Mouse (Mus musculus): ENCODE measurements around the gene Rapgef5.

Gene Rapgef5

GRCm38 (mm10) chr12:117533176-117534086 lies 17.2 kb downstream of the Rapgef5 start:
- DNase-seq = peak; percentile 8 to 70

DNA sequence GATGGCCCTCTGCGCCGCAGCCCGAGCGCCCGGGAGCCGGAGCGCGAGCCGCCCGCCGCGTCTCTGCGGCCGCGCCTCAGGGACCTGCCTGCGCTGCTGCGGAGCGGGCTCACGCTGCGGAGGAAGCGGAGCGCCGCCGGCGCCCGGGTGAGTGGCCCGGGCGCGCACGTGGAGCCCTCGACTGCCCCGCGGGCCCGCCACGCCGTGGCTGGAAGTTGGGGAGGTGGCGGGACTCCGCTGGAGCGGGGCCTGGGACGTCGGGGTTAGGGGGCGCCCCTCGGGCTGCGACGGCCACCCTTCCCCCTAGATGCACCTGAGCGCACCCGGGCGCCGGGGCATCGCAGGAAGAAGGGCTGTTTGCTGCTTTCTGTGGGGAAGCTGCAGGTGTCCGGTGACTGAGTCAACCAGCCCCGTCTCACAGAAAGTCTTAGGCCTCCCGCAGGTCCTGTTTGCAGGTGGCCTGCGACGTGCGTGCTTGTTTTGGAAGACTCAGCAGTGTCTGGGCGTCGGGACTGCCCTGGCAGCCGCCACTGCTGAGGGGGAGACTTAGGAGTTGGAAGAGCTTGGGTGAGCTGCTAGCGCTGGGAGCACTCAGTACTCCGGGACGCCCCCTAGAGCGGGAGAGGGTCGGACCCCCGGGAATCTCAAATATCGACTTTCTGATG lies 17.9 kb downstream of the Rapgef5 start:
- peak; percentile 9 to 45 for DNase-seq

DNA sequence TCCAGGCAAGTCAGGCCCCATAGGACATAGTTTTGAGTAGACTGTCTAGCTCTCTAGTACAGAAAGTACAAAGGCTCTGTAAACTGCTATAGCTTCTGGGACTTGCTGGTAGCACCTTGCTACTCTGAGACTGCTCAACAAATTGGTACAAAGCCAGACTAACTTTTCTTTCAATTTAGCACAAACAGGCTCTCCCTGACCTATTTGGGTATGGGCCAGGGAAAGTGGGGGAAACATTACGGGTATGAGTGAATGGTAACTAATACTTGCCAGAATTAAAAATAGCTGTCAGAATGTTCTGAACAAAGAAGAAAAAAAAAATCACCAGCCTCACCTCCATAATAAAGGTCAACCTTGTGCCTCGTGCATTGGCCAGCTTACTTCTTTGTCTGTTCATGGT lies 24.1 kb downstream of the Rapgef5 start:
- peak; percentile 32 to 58 for DNase-seq

DNA sequence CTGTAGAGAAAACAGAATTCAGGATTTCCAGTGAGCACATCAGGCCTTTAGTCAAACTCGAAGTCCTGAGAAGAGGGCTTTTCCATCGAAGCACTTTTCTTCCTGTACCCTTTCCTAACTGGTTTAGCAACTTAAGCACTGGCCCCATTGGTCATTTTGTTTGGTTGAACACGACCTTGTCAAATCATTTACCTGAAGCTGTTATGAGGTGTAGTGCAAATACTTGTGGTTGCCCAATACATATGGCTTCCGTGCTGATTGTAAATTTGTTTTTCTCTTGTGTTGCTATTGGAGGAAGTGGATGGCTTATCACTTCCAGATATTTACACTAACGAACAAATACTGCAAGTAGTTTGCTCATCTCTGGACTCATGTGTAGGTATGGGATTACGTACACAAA lies 29.0 kb downstream of the Rapgef5 start:
- no peak for DNase-seq

DNA sequence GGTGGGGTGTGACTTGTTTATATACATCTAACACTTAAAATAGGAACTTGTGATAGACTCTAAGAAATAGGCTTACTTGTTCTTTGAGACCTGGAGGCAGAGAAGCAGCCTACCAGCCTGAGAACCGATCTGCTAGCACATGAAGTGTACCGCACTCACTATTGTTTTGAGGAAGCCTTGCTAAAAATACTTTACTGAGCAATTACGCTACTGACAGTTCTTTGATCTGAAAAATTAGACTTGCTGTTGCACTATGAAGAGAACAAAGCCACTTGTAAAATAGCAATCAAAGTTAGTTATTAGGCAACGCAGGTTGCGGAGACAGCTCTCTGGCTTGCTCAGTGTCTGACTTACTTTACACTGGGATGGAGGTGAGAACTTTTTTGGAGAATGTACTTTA lies 37.1 kb downstream of the Rapgef5 start:
- no peak for DNase-seq

DNA sequence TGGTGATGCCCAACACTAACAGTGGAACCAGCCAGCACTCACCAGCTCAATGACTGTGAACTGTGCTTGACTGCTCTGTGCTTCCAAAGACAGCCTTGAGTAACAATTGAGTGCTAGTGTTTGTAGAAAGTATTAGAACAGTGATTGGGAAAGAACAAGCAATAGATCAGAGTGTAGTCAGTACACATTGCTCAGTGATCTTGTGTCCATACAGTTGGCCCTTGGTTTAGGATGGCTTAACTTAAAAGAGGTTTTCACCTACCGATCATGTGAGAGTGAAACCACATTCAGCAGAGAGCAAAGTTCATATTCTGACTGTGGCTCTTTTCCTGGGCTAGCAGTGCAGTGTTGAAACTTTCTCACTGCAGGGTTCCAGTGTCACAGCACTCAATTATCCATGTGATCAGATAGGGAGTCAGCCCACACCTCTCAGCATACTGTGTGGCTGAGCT lies 38.4 kb downstream of the Rapgef5 start:
- no peak for DNase-seq

- DNase-seq = peak; percentile 12 to 24
Observed at GRCm38 (mm10) chr12:117560450-117560849, 44.2 kb downstream of the Rapgef5 start.

GRCm38 (mm10) chr12:117561411-117562059 lies 45.3 kb downstream of the Rapgef5 start:
- no peak for DNase-seq

DNA sequence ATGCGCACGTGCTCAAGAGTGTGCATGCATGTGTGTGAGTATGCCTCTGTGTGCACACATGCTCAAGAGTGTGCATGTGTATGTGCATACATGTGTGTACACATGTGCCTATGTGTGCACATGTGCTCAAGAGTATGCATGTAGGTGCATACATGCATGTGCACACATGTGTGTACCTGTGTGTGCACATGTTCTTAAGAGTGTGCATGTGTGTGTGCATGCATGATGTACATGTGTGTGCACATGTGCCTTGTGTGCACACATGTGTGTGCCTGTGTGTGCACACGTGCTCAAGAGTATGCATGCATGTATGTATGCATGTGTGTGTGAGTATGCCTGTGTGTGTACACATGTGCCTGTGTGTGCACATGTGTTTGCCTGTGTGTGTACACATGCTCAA lies 45.8 kb downstream of the Rapgef5 start:
- DNase-seq = no peak

- no peak for DNase-seq
Observed at GRCm38 (mm10) chr12:117563859-117564258, 47.6 kb downstream of the Rapgef5 start.

DNA sequence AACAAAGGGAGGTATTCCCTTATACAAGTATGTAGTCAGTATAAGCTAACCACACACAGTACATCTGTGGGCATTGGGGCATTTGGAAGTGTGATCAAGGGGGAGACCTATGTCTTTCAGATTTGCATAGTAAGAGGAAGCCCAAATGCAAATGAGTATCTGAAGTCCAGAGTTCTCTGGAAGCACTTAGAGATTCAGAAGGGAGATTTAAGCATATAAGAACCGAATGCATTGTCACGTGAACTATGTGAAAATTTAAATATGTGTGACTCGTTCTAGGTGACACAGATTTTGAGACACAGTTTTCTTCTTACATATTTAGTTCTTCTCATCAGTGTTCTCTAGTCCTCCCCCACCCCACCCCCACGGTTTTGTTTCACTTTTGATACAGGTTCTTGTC lies 50.0 kb downstream of the Rapgef5 start:
- no peak for DNase-seq

DNA sequence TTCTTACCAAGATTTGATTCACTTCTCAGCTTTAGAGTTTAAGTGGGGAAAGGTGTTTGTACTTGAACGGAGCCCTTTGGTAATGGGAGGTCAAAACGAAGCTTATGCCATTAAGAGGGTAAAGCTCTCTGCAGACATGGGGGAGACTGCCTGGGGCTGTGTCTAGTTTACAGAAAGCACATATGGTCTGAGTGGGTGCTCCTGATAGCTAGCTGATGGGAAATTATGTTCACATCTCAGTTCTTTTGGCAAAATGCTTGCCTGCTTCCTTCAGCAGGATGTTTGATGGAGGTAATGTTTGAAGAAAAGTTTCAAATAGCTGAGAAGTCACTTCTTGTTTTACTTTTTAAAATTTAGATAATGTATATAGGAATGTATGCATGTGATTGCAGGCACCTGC lies 53.4 kb downstream of the Rapgef5 start:
- no peak for DNase-seq

- DNase-seq = no peak
Observed at GRCm38 (mm10) chr12:117584256-117584655, 68.0 kb downstream of the Rapgef5 start.

- no peak for DNase-seq
Observed at GRCm38 (mm10) chr12:117585390-117585789, 69.1 kb downstream of the Rapgef5 start.

GRCm38 (mm10) chr12:117586124-117586523 lies 69.8 kb downstream of the Rapgef5 start:
- peak; percentile 77 to 86 for DNase-seq

GRCm38 (mm10) chr12:117589186-117589585 lies 72.9 kb downstream of the Rapgef5 start:
- DNase-seq = peak; percentile 14 to 50

DNA sequence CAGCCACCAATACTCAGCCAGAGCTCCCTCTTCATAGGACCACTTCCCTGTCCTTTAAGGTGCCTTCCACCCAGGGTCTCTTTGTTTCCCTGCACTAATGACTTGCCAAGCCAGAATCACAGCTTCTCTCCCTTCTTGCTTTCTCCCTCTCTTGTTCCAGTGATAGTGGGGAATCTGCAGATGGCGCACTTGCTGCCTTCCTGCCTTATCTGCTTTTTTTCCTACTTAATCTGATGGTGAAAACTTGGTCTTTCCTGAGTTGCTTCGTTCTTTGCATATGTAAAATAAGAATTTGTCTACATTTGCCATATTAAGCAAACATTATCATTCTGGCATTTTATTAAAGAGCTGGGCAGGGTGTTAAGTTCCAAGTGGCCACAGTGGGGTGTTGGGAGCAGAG lies 75.7 kb downstream of the Rapgef5 start:
- peak in 1 of 2 experiments; percentile 2 for DNase-seq

GRCm38 (mm10) chr12:117592583-117592982 lies 76.3 kb downstream of the Rapgef5 start:
- no peak for DNase-seq

- DNase-seq = no peak
Observed at GRCm38 (mm10) chr12:117595179-117595578, 78.9 kb downstream of the Rapgef5 start.

GRCm38 (mm10) chr12:117598190-117598589 lies 81.9 kb downstream of the Rapgef5 start:
- no peak for DNase-seq

DNA sequence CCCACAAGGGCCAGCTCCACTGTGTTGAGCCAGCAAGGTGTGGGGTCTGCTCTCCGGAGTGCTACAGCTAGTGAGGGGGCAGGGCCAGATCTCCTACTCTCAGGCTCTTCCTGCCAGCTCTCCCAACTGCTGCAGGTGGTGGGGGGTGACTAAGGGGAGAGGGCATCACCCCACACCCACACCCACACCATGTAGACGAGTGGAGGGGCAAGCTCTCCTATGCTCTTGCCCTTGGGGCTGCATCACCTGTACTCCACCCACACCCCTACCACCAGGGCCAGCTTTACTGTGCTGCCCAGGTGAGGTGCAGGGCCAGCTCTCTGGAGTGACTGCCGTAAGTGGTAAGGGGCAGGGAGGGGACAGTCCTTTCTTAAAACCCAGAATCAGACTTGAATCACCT lies 89.7 kb downstream of the Rapgef5 start:
- DNase-seq = no peak

DNA sequence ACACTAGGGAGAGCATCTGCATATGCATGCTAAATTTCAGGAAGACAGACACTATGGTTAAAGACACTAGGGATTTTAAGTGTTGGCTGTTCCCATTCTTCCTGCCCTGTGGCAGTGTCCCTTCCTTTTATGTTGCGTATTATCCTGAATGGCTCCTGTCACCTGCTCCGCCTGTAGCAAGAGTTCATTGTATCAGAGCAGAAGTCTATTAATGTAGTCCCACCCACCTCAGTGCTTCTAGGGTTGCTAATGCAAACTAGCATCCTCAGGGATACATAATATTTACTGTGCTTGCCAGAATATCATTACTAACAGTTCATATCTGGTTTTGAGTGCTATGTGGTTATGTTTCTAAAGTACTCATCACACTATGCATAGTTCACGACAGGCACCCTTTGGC lies 96.4 kb downstream of the Rapgef5 start:
- DNase-seq = no peak

DNA sequence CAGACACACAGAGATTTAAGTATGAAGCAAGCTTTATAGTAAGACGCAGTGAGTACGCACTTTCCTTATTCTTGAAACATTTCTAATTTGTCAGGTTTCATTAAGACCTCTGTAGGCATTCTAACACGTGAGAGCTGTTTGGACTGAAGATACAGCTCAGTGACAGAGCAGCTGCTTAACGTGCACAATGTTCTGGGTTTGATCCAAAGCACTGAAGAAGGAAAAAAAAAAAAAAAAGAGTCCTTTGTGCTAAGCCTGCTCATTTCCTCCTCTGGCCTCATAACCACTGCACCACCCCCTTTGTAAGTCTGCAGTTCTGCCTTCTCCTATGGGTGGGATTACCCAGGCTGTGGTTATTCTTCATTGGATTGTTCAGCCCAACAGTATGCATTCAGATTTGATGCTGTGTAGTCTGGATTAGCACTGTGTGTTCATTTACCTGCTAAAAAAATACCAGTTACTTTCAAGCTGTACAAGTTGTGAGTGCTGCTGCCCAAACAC lies 103.3 kb downstream of the Rapgef5 start:
- DNase-seq = peak in 1 of 2 experiments; percentile 6
